Mouse (Mus musculus) gastrocnemius, postnatal 4 days (tissue): Measurements from ENCODE around the gene Ntf3. TPM values are rescaled to one million over a fixed set of nuclear protein-coding genes. Genes with fewer than 3 reads are reported as not detected.

Experiments used
- DNase-seq, 2 experiments: peaks; one replicate each; pipeline ENCODE4 v3.0.0; 2021 to 2022; ENCODE audit warnings: low spot score in 2 of 2, mixed read lengths in 2 of 2
- total RNA-seq, 2 experiments: library from RNA; stranded (reverse); gene quantifications; 2 replicates each; pipeline ENCODE4 v1.2.3; 2021

Ntf3 gene
- total RNA-seq, 2 experiments from 2014 or later: 3.0 to 3.3 TPM

GRCm38 (mm10) chr6:126106051-126106797 lies 60.5 kb downstream of the Ntf3 start:
- DNase-seq: peak in 1 of 2 experiments; percentile 39

DNA sequence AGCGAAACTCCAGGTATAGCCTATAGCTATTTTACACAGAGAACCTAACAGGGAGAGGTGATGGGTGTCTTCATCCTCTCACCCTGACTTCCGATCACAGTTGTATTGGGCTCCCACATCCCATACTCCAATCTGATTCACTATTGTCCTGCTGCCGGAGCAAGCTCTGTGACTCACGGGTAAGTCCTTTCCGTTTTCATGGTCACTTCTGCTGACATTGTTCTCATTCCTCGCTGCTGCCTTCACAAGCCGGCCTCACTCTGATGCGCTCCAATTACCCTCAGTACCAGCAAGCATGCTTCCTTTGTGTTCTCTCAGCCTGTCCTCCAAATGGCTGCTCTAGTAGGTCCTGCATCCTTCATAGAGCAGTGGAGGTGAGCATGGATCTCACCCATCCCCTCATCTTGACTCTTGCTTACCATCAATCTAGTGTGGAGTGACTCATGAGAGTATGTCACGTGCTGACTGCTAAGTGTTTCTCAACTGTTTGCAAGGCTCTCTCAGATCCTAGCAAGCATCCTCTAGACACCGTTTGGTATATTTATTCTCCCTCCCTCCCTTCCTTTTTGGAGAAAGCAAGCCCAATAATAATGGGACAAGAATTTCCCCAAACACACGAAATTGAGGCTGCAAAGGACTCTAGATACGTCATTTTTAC lies 61.5 kb downstream of the Ntf3 start:
- DNase-seq: no peak

- no peak for DNase-seq
These were observed 64.1 kb downstream of the Ntf3 start for GRCm38 (mm10) chr6:126102571-126102970.

DNA sequence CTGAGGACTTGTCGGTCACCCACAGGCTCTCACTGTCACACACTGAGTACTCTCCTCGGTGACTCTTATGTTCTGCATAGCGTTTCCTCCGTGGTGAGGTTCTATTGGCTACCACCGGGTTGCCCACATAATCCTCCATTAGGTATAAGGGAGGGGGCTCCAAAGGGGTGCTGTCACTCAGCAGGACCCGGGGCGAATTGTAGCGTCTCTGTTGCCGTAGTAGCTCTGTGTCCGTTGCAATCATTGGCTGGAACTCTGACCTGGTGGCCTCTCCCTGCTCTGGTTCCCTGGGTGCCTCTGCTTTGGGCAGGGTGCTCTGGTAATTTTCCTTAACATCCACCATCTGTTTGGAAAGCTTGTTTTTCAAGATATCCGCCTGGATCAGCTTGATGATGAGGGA lies 64.7 kb downstream of the Ntf3 start:
- no peak for DNase-seq

DNA sequence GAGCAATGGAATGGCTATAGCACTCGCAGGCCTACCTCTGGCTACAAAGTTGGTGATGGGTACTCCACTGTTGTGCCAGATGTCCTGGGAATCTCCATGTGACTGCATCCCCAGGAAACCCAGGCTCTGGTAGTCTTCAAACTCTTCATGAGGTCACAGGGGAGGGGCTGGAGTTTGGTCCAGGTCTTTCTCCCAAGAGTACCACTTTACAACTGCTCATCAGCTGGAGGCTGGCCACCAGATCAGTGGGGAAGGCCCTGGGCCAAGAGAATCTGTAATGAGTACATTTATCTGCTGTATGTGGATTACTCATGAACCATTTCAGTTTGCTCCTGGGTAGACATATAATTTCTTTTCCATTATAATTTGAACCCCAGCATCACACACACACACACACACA lies 66.1 kb downstream of the Ntf3 start:
- DNase-seq: peak; percentile 31 to 44

DNA sequence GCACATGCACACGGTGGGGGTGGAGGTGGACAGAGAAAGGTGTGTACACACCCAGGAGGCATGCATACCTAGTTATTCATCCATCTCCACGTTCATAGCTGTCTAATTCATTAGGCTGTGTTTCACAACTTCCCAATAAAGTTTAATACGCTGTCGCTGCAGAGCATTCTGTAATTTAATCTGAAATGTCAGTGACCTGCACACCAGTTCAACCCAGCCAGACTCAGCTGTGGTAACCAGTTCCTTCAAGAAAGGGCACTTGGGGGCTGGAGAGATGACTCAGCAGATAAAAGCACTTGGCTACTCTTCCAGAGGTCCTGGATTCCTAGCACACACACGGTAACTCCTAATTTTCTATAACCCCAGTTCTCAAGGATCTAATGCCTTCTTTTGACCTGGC lies 69.2 kb downstream of the Ntf3 start:
- no peak for DNase-seq

GRCm38 (mm10) chr6:126096085-126096484 lies 70.6 kb downstream of the Ntf3 start:
- no peak for DNase-seq

- DNase-seq: no peak
These were observed 71.7 kb downstream of the Ntf3 start for GRCm38 (mm10) chr6:126095041-126095440.

DNA sequence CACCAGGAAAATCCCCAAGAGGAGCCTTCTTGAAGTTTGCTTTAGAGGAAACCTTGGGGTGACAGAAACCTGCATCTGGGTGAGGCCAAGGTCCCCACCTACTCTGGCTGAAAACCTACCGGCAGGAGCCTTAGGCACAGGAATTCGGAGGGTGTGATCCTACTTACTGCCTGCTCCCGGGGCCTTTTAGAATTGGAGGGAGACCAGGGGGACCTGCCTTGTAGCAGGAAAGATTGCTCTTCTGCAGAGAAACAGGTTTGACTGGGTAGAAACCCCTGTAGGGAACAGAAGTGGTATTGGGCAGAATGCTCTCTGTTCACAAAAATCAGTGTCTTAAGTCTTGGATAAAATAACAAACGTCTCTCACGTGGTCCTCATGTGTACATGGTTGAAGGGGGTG lies 74.7 kb downstream of the Ntf3 start:
- DNase-seq: no peak

- DNase-seq: no peak
These were observed 76.6 kb downstream of the Ntf3 start for GRCm38 (mm10) chr6:126090063-126090462.

DNA sequence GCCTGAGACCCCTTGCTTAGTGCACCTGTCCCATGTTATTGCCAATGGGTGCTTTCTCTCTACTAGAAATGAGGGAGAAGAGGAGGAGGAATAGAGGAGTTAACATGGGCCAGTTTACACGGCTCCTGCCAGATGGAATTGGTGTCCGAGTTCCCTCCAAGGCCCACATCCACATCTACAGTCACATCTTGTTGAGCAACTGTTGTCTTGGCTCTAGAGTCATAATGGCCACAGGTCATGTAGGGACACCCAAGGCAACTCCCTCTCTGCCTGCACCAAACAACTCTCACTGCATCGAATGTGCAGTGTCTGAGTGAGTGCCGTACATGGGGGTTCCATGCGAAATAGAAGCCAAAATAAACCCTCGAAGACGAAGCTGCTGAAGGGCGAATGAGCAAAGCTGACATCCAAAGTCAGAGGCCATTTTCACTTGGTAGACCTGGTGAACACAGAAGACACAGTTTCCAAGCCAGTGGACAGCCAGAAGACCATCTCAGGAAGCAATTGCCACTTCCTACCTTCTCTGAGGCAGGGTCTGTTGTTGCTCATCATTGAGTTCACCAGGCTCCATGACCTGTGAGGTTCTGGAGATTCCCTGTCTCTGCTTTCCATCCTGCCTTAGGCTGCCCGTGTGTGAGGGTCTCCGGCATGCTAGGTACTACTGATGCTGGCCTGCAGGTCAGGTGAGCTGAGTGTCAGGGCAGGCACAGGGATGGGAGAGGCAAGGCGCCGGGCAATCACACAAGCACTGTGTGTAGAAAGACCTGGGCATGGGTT lies 78.0 kb downstream of the Ntf3 start:
- no peak for DNase-seq

DNA sequence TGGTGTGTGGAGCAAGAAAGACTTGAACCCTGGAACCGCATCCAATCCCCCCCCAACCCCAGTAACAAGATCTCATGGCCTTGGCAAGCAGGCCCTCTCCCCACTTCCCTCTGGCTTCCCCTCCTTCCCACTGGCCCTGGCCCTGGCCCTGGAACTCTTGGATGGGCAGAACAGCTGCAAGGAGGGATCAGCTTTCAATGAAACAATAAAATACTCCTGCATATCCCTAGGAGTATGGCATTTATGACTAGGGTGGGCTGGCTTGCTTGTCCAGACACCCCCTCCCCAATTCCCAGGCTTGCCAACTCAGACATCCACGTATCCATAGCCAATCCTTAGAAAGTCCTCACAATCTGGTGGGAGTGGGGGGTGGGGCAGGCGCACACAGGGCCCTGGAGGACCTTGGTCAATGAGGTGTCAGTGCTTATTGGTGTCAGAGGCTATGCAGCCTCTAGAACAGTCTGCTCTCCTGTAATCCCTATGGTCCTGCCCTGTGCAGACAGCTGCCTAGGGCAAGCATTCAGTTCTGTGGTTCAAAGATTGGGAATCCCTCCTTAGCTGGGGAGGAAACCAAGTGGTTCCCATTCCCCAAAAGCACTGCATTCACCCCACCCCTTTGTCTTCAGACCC lies 80.3 kb downstream of the Ntf3 start:
- no peak for DNase-seq

GRCm38 (mm10) chr6:126080531-126080930 lies 86.2 kb downstream of the Ntf3 start:
- DNase-seq: no peak

DNA sequence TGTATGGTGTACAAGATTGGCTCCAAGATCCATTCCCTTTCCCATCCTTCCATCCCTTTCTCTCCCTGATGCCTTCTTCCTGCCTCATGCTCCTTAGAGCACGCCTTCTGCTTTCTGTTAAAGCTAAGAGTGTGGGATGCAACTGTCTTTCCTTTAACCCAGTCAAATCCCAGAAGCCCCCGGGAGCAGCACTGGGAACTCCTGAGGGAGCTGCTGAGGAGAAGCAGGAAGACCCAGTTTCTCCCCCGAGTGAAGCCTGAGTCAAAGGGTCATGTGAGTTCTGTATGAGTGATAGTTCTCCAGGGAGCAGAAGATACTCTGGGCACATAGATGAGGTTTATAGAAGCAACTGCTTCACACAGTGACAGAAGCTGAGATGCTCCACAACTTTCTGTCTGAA lies 109.0 kb downstream of the Ntf3 start:
- no peak for DNase-seq

GRCm38 (mm10) chr6:126053136-126053535 lies 113.6 kb downstream of the Ntf3 start:
- no peak for DNase-seq
